ENCODE assay signal across 14 mouse cellular contexts in genomic region chr14:120764386-120764785, GRCm38 (mm10).
DNase-seq lines count a peak whose midpoint lies in the region; ATAC-seq and TF ChIP-seq lines count a peak whose summit lies in the region.
"Had no signal": no experiment of that assay in that cellular context is flagged by ENCODE, and none has a peak within 500 bp of the region (broad histone marks: within the 10 kb centered on the region; RNA-seq: fewer than 3 reads in every experiment).

No protein-coding gene starts in this region.

- no peak overlapping the region for H3K4me3 ChIP-seq in hindbrain, postnatal 0 days (ENCODE audit: low read length)
- H3K4me3 ChIP-seq in hindbrain, embryonic 16.5 days (ENCODE audit: low read length): no peak overlapping the region
- H3K4me3 ChIP-seq in lung, postnatal 0 days (ENCODE audit: low read depth, low read length): no peak overlapping the region
- H3K4me3 ChIP-seq in olfactory bulb, adult 2 months (ENCODE audit: insufficient read depth, low read depth, low read length): no peak overlapping the region

- no peaks in the 10 kb centered on the region for H3K9me3 ChIP-seq in hindbrain, postnatal 0 days (ENCODE audit: low read length)
- H3K9me3 ChIP-seq in hindbrain, embryonic 16.5 days (ENCODE audit: control insufficient read depth, low read length): no peaks in the 10 kb centered on the region
- H3K9me3 ChIP-seq in lung, postnatal 0 days (ENCODE audit: low read length): no peaks in the 10 kb centered on the region

- TF ChIP-seq CTCF in hindbrain, postnatal 0 days (IDR thresholded peaks at IDR 0.05; ENCODE audit: low read depth): peak; percentile 57
- TF ChIP-seq CTCF in lung, postnatal 0 days (IDR thresholded peaks at IDR 0.05): peak; percentile 55
- no peak for TF ChIP-seq CTCF in olfactory bulb, adult 2 months (IDR thresholded peaks at IDR 0.05; ENCODE audit: insufficient read depth, low read depth, low read length)

- no peak for TF ChIP-seq EP300 in lung, postnatal 0 days (IDR thresholded peaks at IDR 0.05)

- no peak overlapping the region for H3K9ac ChIP-seq in hindbrain, postnatal 0 days (replicated peaks; ENCODE audit: low read length)
- H3K9ac ChIP-seq in hindbrain, embryonic 16.5 days (ENCODE audit: low read depth, low read length): no peak overlapping the region
- H3K9ac ChIP-seq in lung, postnatal 0 days (replicated peaks; ENCODE audit: low read depth): no peak overlapping the region

- peak; percentile 75 for DNase-seq in hindbrain, postnatal 0 days (ENCODE audit: low spot score)
- DNase-seq in lung, postnatal 0 days (ENCODE audit: low spot score): peak; percentile 59
- no peak for DNase-seq in lung, postnatal 10 days
- peak; percentile 46 for DNase-seq in adipocyte (ENCODE audit: low spot score)
- no peak for DNase-seq in layer of hippocampus, adult 8-10 months (ENCODE audit: low spot score in 2 of 2)
- DNase-seq: adrenal gland, adult 2 months; gastrocnemius, postnatal 10 days; heart, postnatal 4 days; kidney, adult 11 months; lung, postnatal 36 days; thymus, adult 2 months had no signal

- H3K4me2 ChIP-seq in hindbrain, postnatal 0 days (ENCODE audit: low read depth, low read length): no peak overlapping the region
- H3K4me2 ChIP-seq in hindbrain, embryonic 16.5 days (ENCODE audit: low read length): no peak overlapping the region
- no peak overlapping the region for H3K4me2 ChIP-seq in lung, postnatal 0 days (replicated peaks; ENCODE audit: low read depth, low read length)
- H3K4me2 ChIP-seq: liver, embryonic 11.5 days had no signal

- H3K4me1 ChIP-seq in hindbrain, postnatal 0 days (ENCODE audit: insufficient read depth, low read length): no peaks in the 10 kb centered on the region
- H3K4me1 ChIP-seq in hindbrain, embryonic 16.5 days (ENCODE audit: control insufficient read depth, insufficient read depth, low read depth, low read length): no peaks in the 10 kb centered on the region; the same call in 1 of the 2 replicates
- H3K4me1 ChIP-seq in lung, postnatal 0 days (ENCODE audit: insufficient read depth, low read depth, low read length): no peaks in the 10 kb centered on the region
- peaks cover 6% of the 10 kb centered on the region for H3K4me1 ChIP-seq in olfactory bulb, adult 2 months (ENCODE audit: control insufficient read depth, insufficient read depth, low read length)

- no peak for TF ChIP-seq POLR2A in olfactory bulb, adult 2 months (IDR thresholded peaks at IDR 0.05; ENCODE audit: insufficient read depth, low read depth, low read length)

- no peaks in the 10 kb centered on the region for H3K27me3 ChIP-seq in hindbrain, postnatal 0 days (ENCODE audit: insufficient read depth, low read length)
- no peaks in the 10 kb centered on the region for H3K27me3 ChIP-seq in hindbrain, embryonic 16.5 days (replicated peaks; ENCODE audit: control insufficient read depth, insufficient read depth, low read length)
- no peaks in the 10 kb centered on the region for H3K27me3 ChIP-seq in lung, postnatal 0 days (replicated peaks; ENCODE audit: insufficient read depth, low read length)

- H3K27ac ChIP-seq in hindbrain, postnatal 0 days: no peak overlapping the region
- H3K27ac ChIP-seq in hindbrain, embryonic 16.5 days (ENCODE audit: low read depth, low read length): no peak overlapping the region
- no peak overlapping the region for H3K27ac ChIP-seq in lung, postnatal 0 days (ENCODE audit: low read length)
- H3K27ac ChIP-seq in olfactory bulb, adult 2 months (ENCODE audit: insufficient read depth, low read depth, low read length): peak overlapping the region; percentile 66; the same call in 1 of the 2 replicates

- no peaks in the 10 kb centered on the region for H3K36me3 ChIP-seq in hindbrain, postnatal 0 days (ENCODE audit: insufficient read depth, low read length)
- H3K36me3 ChIP-seq in hindbrain, embryonic 16.5 days (ENCODE audit: control insufficient read depth, insufficient read depth, low read length): no peaks in the 10 kb centered on the region
- H3K36me3 ChIP-seq in lung, postnatal 0 days (ENCODE audit: insufficient read depth, low read length): no peaks in the 10 kb centered on the region

- 55% methylated on average over 3 of the region's 3 CpGs for WGBS in hindbrain, postnatal 0 days
- 54% methylated on average over 3 of the region's 3 CpGs for WGBS in hindbrain, embryonic 16.5 days
- 68% methylated on average over 3 of the region's 3 CpGs for WGBS in lung, postnatal 0 days
- 32% methylated on average over 3 of the region's 3 CpGs for WGBS in olfactory bulb, adult 2 months

- no peak for ATAC-seq in hindbrain, postnatal 0 days
- ATAC-seq in hindbrain, embryonic 16.5 days: no peak
- ATAC-seq in lung, postnatal 0 days: no peak

Comparison
In these comparisons a context has a peak if more than half of its experiments do, and no peak if none do; other contexts are left out.
1. DNase-seq: peak in hindbrain, postnatal 0 days (single experiment), lung, postnatal 0 days (single experiment) and adipocyte (single experiment); none in lung, postnatal 10 days (single experiment) and layer of hippocampus, adult 8-10 months (0 of 2).